Mouse (Mus musculus): ENCODE measurements around the gene Gm20865. TPM values are rescaled to one million over a fixed set of nuclear protein-coding genes. Genes with fewer than 3 reads are reported as not detected.
"Not testable (repeated sequence)": the region's sequence is repeated elsewhere in the genome, so short reads cannot be mapped to it uniquely, and the experiment has no call there.

Gene Gm20865
- polyA plus RNA-seq (2012; rRNA removed) (not detected in 2 replicates), polyA plus RNA-seq (2014; fragmentation: Nextera tagmentation; extraction: Ambion mirVana) (not detected in 2 replicates)

DNA sequence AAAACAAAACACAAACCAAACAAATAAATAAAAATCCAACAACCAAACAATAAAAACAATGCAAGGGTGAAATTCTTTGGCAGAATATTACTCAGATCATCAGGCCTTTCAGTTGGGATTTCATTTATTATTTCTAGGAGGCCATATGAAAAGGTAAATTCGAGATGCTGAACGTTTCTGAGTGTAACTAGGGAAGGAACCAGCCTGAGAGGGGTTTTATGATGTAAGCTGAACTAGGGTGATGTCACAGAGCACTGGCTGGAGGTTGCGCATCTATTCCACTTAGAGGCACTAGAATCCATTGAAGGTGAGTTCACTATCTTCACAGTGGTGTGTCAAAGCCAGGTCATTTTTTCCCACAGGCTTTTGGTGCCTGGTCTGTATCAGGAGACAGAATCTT is at the start of gene Gm20865:
Gene Gm20865, plus strand, starts transcription at position 301 of the 400 bp plus-strand sequence.
- DNase-seq (ENCODE audit: low spot score); H3K4me2 ChIP-seq (replicated peaks; ENCODE audit: low read depth, low read length, severe bottlenecking); ATAC-seq (ENCODE audit: low FRiP score, low read depth); H3K4me3 ChIP-seq (replicated peaks; ENCODE audit: low read length); H3K27me3 ChIP-seq (ENCODE audit: control insufficient read depth, insufficient read depth, low read length); H3K4me1 ChIP-seq (ENCODE audit: control insufficient read depth, insufficient read depth, low read length); H3K27ac ChIP-seq (replicated peaks; ENCODE audit: low read depth, low read length); H3K36me3 ChIP-seq (ENCODE audit: control insufficient read depth, insufficient read depth, low read length); H3K9me3 ChIP-seq (ENCODE audit: control insufficient read depth, low read length); H3K9ac ChIP-seq (ENCODE audit: low read depth, low read length, severe bottlenecking): not testable (repeated sequence)
- no CpG with 5 or more reads among the region's 3 CpGs for WGBS

Other genes starting within 250 kb of the Gm20865 start
- gene Gm29866, start 247.9 kb upstream of the Gm20865 start, polyA plus RNA-seq (2012; rRNA removed) = not detected in 2 replicates
- not detected in 2 replicates for gene Gm29866, start 247.9 kb upstream of the Gm20865 start, polyA plus RNA-seq (2014; fragmentation: Nextera tagmentation; extraction: Ambion mirVana)
- not detected in 2 replicates for gene Gm20909, start 77.0 kb upstream of the Gm20865 start, polyA plus RNA-seq (2012; rRNA removed)
- gene Gm20909, start 77.0 kb upstream of the Gm20865 start, polyA plus RNA-seq (2014; fragmentation: Nextera tagmentation; extraction: Ambion mirVana) = not detected in 2 replicates